ENCODE assay signal across 19 mouse cellular contexts in genomic region chr11:78074277-78074652, GRCm38 (mm10). TPM values are rescaled to one million over a fixed set of nuclear protein-coding genes. Genes with fewer than 3 reads are reported as not detected.
DNase-seq lines count a peak whose midpoint lies in the region; ATAC-seq and TF ChIP-seq lines count a peak whose summit lies in the region.
"Had no signal": no experiment of that assay in that cellular context is flagged by ENCODE, and none has a peak within 500 bp of the region (broad histone marks: within the 10 kb centered on the region; RNA-seq: fewer than 3 reads in every experiment).

No protein-coding gene starts in this region.

- no peak; the same call in none of the 2 replicates for TF ChIP-seq EP300 in liver, embryonic 14.5 days (IDR thresholded peaks at IDR 0.05; ENCODE audit: low read depth)

- no peak overlapping the region for H3K4me2 ChIP-seq in lung, embryonic 14.5 days
- peak overlapping the region; percentile 95 for H3K4me2 ChIP-seq in liver, embryonic 14.5 days (ENCODE audit: low read depth)
- H3K4me2 ChIP-seq in stomach, embryonic 15.5 days: no peak overlapping the region
- H3K4me2 ChIP-seq: embryonic facial prominence, embryonic 15.5 days; hindbrain, embryonic 14.5 days; limb, embryonic 12.5 days; neural tube, embryonic 12.5 days had no signal

- H3K4me1 ChIP-seq in lung, embryonic 14.5 days (ENCODE audit: insufficient read depth): no peaks in the 10 kb centered on the region
- H3K4me1 ChIP-seq in liver, embryonic 14.5 days (replicated peaks; ENCODE audit: control insufficient read depth in 2 of 2, insufficient read depth in 2 of 2, low read length in 1 of 2): peaks cover 22 to 38% of the 10 kb centered on the region in 2 experiments
- no peaks in the 10 kb centered on the region for H3K4me1 ChIP-seq in stomach, embryonic 15.5 days

- intact Hi-C loops in left cerebral cortex, postnatal 4 days (cut with DNase I): no loop called here

- WGBS in lung, embryonic 14.5 days: 83% methylated on average over 2 of the region's 2 CpGs
- WGBS in liver, embryonic 14.5 days (ENCODE audit: insufficient replicate concordance): 34% methylated on average over 2 of the region's 2 CpGs
- WGBS in stomach, embryonic 15.5 days: 85% methylated on average over 2 of the region's 2 CpGs

- H3K9me3 ChIP-seq in lung, embryonic 14.5 days (ENCODE audit: low read depth, low read length): no peaks in the 10 kb centered on the region
- no peaks in the 10 kb centered on the region for H3K9me3 ChIP-seq in liver, embryonic 14.5 days (ENCODE audit: control insufficient read depth, low read length)
- H3K9me3 ChIP-seq in stomach, embryonic 15.5 days: no peaks in the 10 kb centered on the region
- H3K9me3 ChIP-seq: embryonic facial prominence, embryonic 15.5 days; limb, embryonic 12.5 days; megakaryocyte, embryonic 14.5 days; neural tube, embryonic 12.5 days had no signal

- H3K36me3 ChIP-seq in lung, embryonic 14.5 days (ENCODE audit: insufficient read depth): peaks cover 59% of the 10 kb centered on the region
- H3K36me3 ChIP-seq in liver, embryonic 14.5 days (replicated peaks; ENCODE audit: control insufficient read depth, insufficient read depth, low read depth): peaks cover 30% of the 10 kb centered on the region
- H3K36me3 ChIP-seq in stomach, embryonic 15.5 days: peaks cover 35% of the 10 kb centered on the region

- no peak for DNase-seq in lung, embryonic 14.5 days
- no peak for DNase-seq in lung, adult 18-20 months
- no peak for DNase-seq in liver, embryonic 14.5 days (ENCODE audit: low read depth in 3 of 3, low spot score in 3 of 3)
- DNase-seq in gastrocnemius, postnatal 4 days (ENCODE audit: low spot score in 2 of 2): no peak
- DNase-seq in left cerebral cortex, postnatal 4 days: no peak
- DNase-seq: cerebellum, postnatal 10 days; heart, postnatal 10 days; kidney, adult 2 months; kidney, postnatal 25 days; thymus, postnatal 14 days had no signal

- H3K4me3 ChIP-seq in lung, embryonic 14.5 days (ENCODE audit: low read depth, low read length): no peak overlapping the region
- peak overlapping the region; percentile 69 to 80 for H3K4me3 ChIP-seq in liver, embryonic 14.5 days (ENCODE audit: insufficient read depth in 1 of 2, low read depth in 2 of 2, low read length in 2 of 2)
- H3K4me3 ChIP-seq in stomach, embryonic 15.5 days (replicated peaks): no peak overlapping the region
- H3K4me3 ChIP-seq: embryonic facial prominence, embryonic 15.5 days; limb, embryonic 12.5 days; megakaryocyte, embryonic 14.5 days; neural tube, embryonic 12.5 days had no signal

- no peak overlapping the region for H3K9ac ChIP-seq in lung, embryonic 14.5 days
- H3K9ac ChIP-seq in liver, embryonic 14.5 days (replicated peaks): peak overlapping the region; percentile 90
- H3K9ac ChIP-seq in stomach, embryonic 15.5 days: no peak overlapping the region
- H3K9ac ChIP-seq: embryonic facial prominence, embryonic 15.5 days; hindbrain, embryonic 14.5 days; limb, embryonic 12.5 days; neural tube, embryonic 12.5 days had no signal

- TF ChIP-seq CTCF in lung, embryonic 14.5 days (IDR thresholded peaks at IDR 0.05; ENCODE audit: low read depth): no peak
- no peak for TF ChIP-seq CTCF in liver, embryonic 14.5 days (IDR thresholded peaks at IDR 0.05; ENCODE audit: low read depth)

- no peak overlapping the region for H3K27ac ChIP-seq in lung, embryonic 14.5 days (ENCODE audit: low read depth)
- H3K27ac ChIP-seq in liver, embryonic 14.5 days: peak overlapping the region; percentile 98
- no peak overlapping the region for H3K27ac ChIP-seq in stomach, embryonic 15.5 days
- H3K27ac ChIP-seq: embryonic facial prominence, embryonic 15.5 days; hindbrain, embryonic 14.5 days; limb, embryonic 12.5 days; neural tube, embryonic 12.5 days had no signal

- no peaks in the 10 kb centered on the region for H3K27me3 ChIP-seq in lung, embryonic 14.5 days (ENCODE audit: insufficient read depth, low read length)
- H3K27me3 ChIP-seq in liver, embryonic 14.5 days (ENCODE audit: control insufficient read depth, insufficient read depth, low read length): no peaks in the 10 kb centered on the region
- no peaks in the 10 kb centered on the region for H3K27me3 ChIP-seq in stomach, embryonic 15.5 days (replicated peaks)
- H3K27me3 ChIP-seq: embryonic facial prominence, embryonic 15.5 days; limb, embryonic 12.5 days; megakaryocyte, embryonic 14.5 days; neural tube, embryonic 12.5 days had no signal

- peak; percentile 12; the same call in 1 of the 2 replicates for ATAC-seq in lung, embryonic 14.5 days (ENCODE audit: insufficient read depth)
- peak; percentile 39 for ATAC-seq in erythroid progenitor cell, adult 5-6 weeks (replicated peaks; ENCODE audit: low FRiP score, poor library complexity, severe bottlenecking)
- peak; percentile 64 for ATAC-seq in liver, embryonic 14.5 days (ENCODE audit: insufficient read depth)
- peak; percentile 74 for ATAC-seq in stomach, embryonic 15.5 days (ENCODE audit: insufficient read depth, low FRiP score, low read depth)
- ATAC-seq: forebrain, embryonic 14.5 days; lung, postnatal 0 days had no signal

RNA-seq across cellular contexts. Expression of gene Eral1, which starts 5.9 kb away (rescaled TPM):
- 37.5 and 38.5 TPM in 2 replicates for polyA plus RNA-seq in lung, embryonic 14.5 days (2014; fragmentation: Nextera tagmentation; extraction: Ambion mirVana)
- 4.0 and 5.0 TPM in 2 replicates for total RNA-seq in erythroid progenitor cell, adult 5-6 weeks (2015; ENCODE audit: low replicate concordance)
- total RNA-seq in erythroid progenitor cell, adult 5-6 weeks (2017; ENCODE audit: low replicate concordance): 3.6 and 6.7 TPM in 2 replicates
- 9.8 and 10.2 TPM in 2 replicates for polyA plus RNA-seq in liver, embryonic 14.5 days (2012; rRNA removed)
- polyA plus RNA-seq in liver, embryonic 14.5 days (2014; fragmentation: Nextera tagmentation; extraction: Ambion mirVana): 14.9 and 16.6 TPM in 2 replicates
- polyA plus RNA-seq in stomach, embryonic 15.5 days (2015; fragmentation: Nextera tagmentation; extraction: Ambion mirVana): 26.5 and 30.6 TPM in 2 replicates
- 10 to 100 TPM; 20.9 to 21.4 TPM for total RNA-seq in gastrocnemius, postnatal 4 days (2021)
- total RNA-seq in left cerebral cortex, postnatal 4 days (2021): 10 to 100 TPM; 20.0 to 21.0 TPM

RNA-seq across cellular contexts. Expression of gene Fam222b, which starts 20.2 kb away (rescaled TPM):
- polyA plus RNA-seq in lung, embryonic 14.5 days (2014; fragmentation: Nextera tagmentation; extraction: Ambion mirVana): 17.8 and 17.9 TPM in 2 replicates
- 2.9 and 4.3 TPM in 2 replicates for total RNA-seq in erythroid progenitor cell, adult 5-6 weeks (2015; ENCODE audit: low replicate concordance)
- total RNA-seq in erythroid progenitor cell, adult 5-6 weeks (2017; ENCODE audit: low replicate concordance): 0.45 and 1.5 TPM in 2 replicates
- 2.5 and 3.1 TPM in 2 replicates for polyA plus RNA-seq in liver, embryonic 14.5 days (2012; rRNA removed)
- 3.8 and 4.1 TPM in 2 replicates for polyA plus RNA-seq in liver, embryonic 14.5 days (2014; fragmentation: Nextera tagmentation; extraction: Ambion mirVana)
- polyA plus RNA-seq in stomach, embryonic 15.5 days (2015; fragmentation: Nextera tagmentation; extraction: Ambion mirVana): 10.2 and 10.6 TPM in 2 replicates
- 10 to 100 TPM; 10.4 to 11.6 TPM for total RNA-seq in gastrocnemius, postnatal 4 days (2021)
- total RNA-seq in left cerebral cortex, postnatal 4 days (2021): 10 to 100 TPM; 26.9 TPM

RNA-seq across cellular contexts. Expression of gene Flot2, which starts 36.5 kb away (rescaled TPM):
- 51.4 and 57.4 TPM in 2 replicates for polyA plus RNA-seq in lung, embryonic 14.5 days (2014; fragmentation: Nextera tagmentation; extraction: Ambion mirVana)
- total RNA-seq in erythroid progenitor cell, adult 5-6 weeks (2015; ENCODE audit: low replicate concordance): 15.1 and 24.7 TPM in 2 replicates
- 13.1 and 17.6 TPM in 2 replicates for total RNA-seq in erythroid progenitor cell, adult 5-6 weeks (2017; ENCODE audit: low replicate concordance)
- polyA plus RNA-seq in liver, embryonic 14.5 days (2012; rRNA removed): 17.9 and 18.3 TPM in 2 replicates
- polyA plus RNA-seq in liver, embryonic 14.5 days (2014; fragmentation: Nextera tagmentation; extraction: Ambion mirVana): 16.7 and 20.4 TPM in 2 replicates
- polyA plus RNA-seq in stomach, embryonic 15.5 days (2015; fragmentation: Nextera tagmentation; extraction: Ambion mirVana): 54.1 and 60.5 TPM in 2 replicates
- total RNA-seq in gastrocnemius, postnatal 4 days (2021): 10 to 100 TPM; 70.3 to 76.4 TPM
- 100 to 1,000 TPM; 108 to 109 TPM for total RNA-seq in left cerebral cortex, postnatal 4 days (2021)

RNA-seq across cellular contexts. Expression of gene Dhrs13, which starts 42.2 kb away (rescaled TPM):
- 17.7 and 22.7 TPM in 2 replicates for polyA plus RNA-seq in lung, embryonic 14.5 days (2014; fragmentation: Nextera tagmentation; extraction: Ambion mirVana)
- 10.1 and 10.8 TPM in 2 replicates for total RNA-seq in erythroid progenitor cell, adult 5-6 weeks (2015; ENCODE audit: low replicate concordance)
- 7.1 and 10.8 TPM in 2 replicates for total RNA-seq in erythroid progenitor cell, adult 5-6 weeks (2017; ENCODE audit: low replicate concordance)
- polyA plus RNA-seq in liver, embryonic 14.5 days (2012; rRNA removed): 8.6 and 9.4 TPM in 2 replicates
- polyA plus RNA-seq in liver, embryonic 14.5 days (2014; fragmentation: Nextera tagmentation; extraction: Ambion mirVana): 17.3 and 17.8 TPM in 2 replicates
- polyA plus RNA-seq in stomach, embryonic 15.5 days (2015; fragmentation: Nextera tagmentation; extraction: Ambion mirVana): 17.3 and 19.4 TPM in 2 replicates
- total RNA-seq in gastrocnemius, postnatal 4 days (2021): 1 to 10 TPM; 6.2 to 7.6 TPM
- total RNA-seq in left cerebral cortex, postnatal 4 days (2021): 10 to 100 TPM; 29.1 to 33.5 TPM

Comparison
In these comparisons a context has a peak if more than half of its experiments do, and no peak if none do; other contexts are left out.
1. ATAC-seq: peak in every context shown above with its lines; median percentile 74 in stomach, embryonic 15.5 days; 64 in liver, embryonic 14.5 days; 39 in erythroid progenitor cell, adult 5-6 weeks; 12 in lung, embryonic 14.5 days.
2. H3K4me3 ChIP-seq: peak in liver, embryonic 14.5 days (2 of 2); none in lung, embryonic 14.5 days (single experiment) and stomach, embryonic 15.5 days (single experiment).